Mouse (Mus musculus) kidney, adult 2 months (tissue): ENCODE results near the gene Atm. TPM values are rescaled to one million over a fixed set of nuclear protein-coding genes. Genes with fewer than 3 reads are reported as not detected.

ENCODE experiments used
- DNase-seq: peaks from one replicate; pipeline ENCODE4 v3.0.0; 2021
- H3K27ac ChIP-seq: fragments of 200-500 bp; 2 replicates; pipeline ENCODE4 v1.5.1; 2012; ENCODE audit warnings: low read depth, low read length, control low read depth, inconsistent platforms; ENCODE audit not compliant: insufficient read depth
- H3K27me3 ChIP-seq: fragments of 200-500 bp; replicated peaks from 2 replicates; pipeline ENCODE4 v1.6.1; 2012; ENCODE audit warnings: mild to moderate bottlenecking, moderate library complexity, low read length, inconsistent platforms; ENCODE audit not compliant: control insufficient read depth, insufficient read depth
- H3K36me3 ChIP-seq: fragments of 200-500 bp; 2 replicates; pipeline ENCODE4 v1.6.1; 2012; ENCODE audit warnings: mild to moderate bottlenecking, moderate library complexity, low read length, inconsistent platforms; ENCODE audit not compliant: control insufficient read depth, insufficient read depth
- H3K4me1 ChIP-seq: fragments of 200-500 bp; 2 replicates; pipeline ENCODE4 v1.6.1; 2011; ENCODE audit warnings: low read length; ENCODE audit not compliant: control insufficient read depth, insufficient read depth
- H3K4me3 ChIP-seq: fragments of 200-500 bp; 2 replicates; pipeline ENCODE4 v1.5.1; 2011; ENCODE audit warnings: mild to moderate bottlenecking, low read depth, low read length, control low read depth; ENCODE audit not compliant: insufficient read depth
- CTCF ChIP-seq: fragments of 200-500 bp; conservative IDR thresholded peaks from 2 replicates; pipeline ENCODE4 v1.5.1; 2011; ENCODE audit warnings: low read depth, mild to moderate bottlenecking, control low read depth, low read length, moderate library complexity, mixed read lengths; ENCODE audit not compliant: insufficient read depth, insufficient read length
- POLR2A ChIP-seq: fragments of 200-500 bp; IDR thresholded peaks from one replicate; pipeline ENCODE4 v1.6.1; 2011; ENCODE audit warnings: low read depth, low read length, control low read depth
- WGBS: fragments of 180-500 bp; shearing (Covaris S2); methylation state at CpG from one replicate; pipeline ENCODE4 v1.1.7; 2018; 5-methylcytosine and 5-hydroxymethylcytosine counted together
- polyA plus RNA-seq: library from polyadenylated mRNA; depleted of rRNA; stranded (reverse); fragments of >200 nt; gene quantifications from 2 replicates; pipeline ENCODE4 v1.2.3, GENCODE M21; 2012; rRNA removed

The Atm gene
- polyA plus RNA-seq: 1.3 and 1.6 TPM in 2 replicates

- WGBS: under 1% methylated on average over 69 of the region's 69 CpGs
These were observed at the start of gene Atm, which contains the start of gene Npat for GRCm38 (mm10) chr9:53536558-53537320. Atm (minus strand) TSS chr9:53536740. Npat (plus strand) TSS chr9:53537047.

GRCm38 (mm10) chr9:53581870-53582269 is 45.3 kb upstream of the Atm start:
- DNase-seq: no peak
- H3K27ac ChIP-seq: no peak overlapping the region
- WGBS: 91% methylated on average over 4 of the region's 4 CpGs
- TF ChIP-seq CTCF (no peak), POLR2A (no peak)
- H3K36me3 ChIP-seq: peaks cover 20% of the 10 kb centered on the region
- no peaks in the 10 kb centered on the region for H3K4me1 ChIP-seq
- no peak overlapping the region for H3K4me3 ChIP-seq
- H3K27me3 ChIP-seq: no peaks in the 10 kb centered on the region

More at GRCm38 (mm10) chr9:53536558-53537320, at the start of gene Atm, which contains the start of gene Npat:
- peak; percentile 100 for DNase-seq
- no peaks in the 10 kb centered on the region for H3K27me3 ChIP-seq
- no peaks in the 10 kb centered on the region for H3K4me1 ChIP-seq
- peak within 1 kb of the TSS; percentile 34; the same call in 1 of the 2 replicates for H3K27ac ChIP-seq
- peak; percentile 25 for TF ChIP-seq POLR2A
- no peak for TF ChIP-seq CTCF
- H3K36me3 ChIP-seq: no peaks in the 10 kb centered on the region
- H3K4me3 ChIP-seq: peak within 1 kb of the TSS; percentile 89

GRCm38 (mm10) chr9:53575721-53576120 is 39.2 kb upstream of the Atm start:
- peaks cover 6% of the 10 kb centered on the region for H3K36me3 ChIP-seq
- TF ChIP-seq CTCF: no peak
- TF ChIP-seq POLR2A: no peak
- H3K27me3 ChIP-seq: no peaks in the 10 kb centered on the region
- no peaks in the 10 kb centered on the region for H3K4me1 ChIP-seq
- H3K27ac ChIP-seq: no peak overlapping the region
- 86% methylated on average over 5 of the region's 5 CpGs for WGBS
- H3K4me3 ChIP-seq: no peak overlapping the region
- DNase-seq: no peak

GRCm38 (mm10) chr9:53572516-53573307 is 36.2 kb upstream of the Atm start:
- Histone ChIP-seq H3K27me3 (no peaks in the 10 kb centered on the region), H3K4me3 (no peak overlapping the region), H3K4me1 (no peaks in the 10 kb centered on the region), H3K36me3 (peaks cover 4% of the 10 kb centered on the region), H3K27ac (no peak overlapping the region)
- no peak for DNase-seq
- WGBS: 89% methylated on average over 7 of the region's 7 CpGs
- TF ChIP-seq POLR2A (no peak), CTCF (no peak)

- no peak overlapping the region for H3K4me3 ChIP-seq
- no peaks in the 10 kb centered on the region for H3K27me3 ChIP-seq
- H3K27ac ChIP-seq: no peak overlapping the region
- H3K4me1 ChIP-seq: no peaks in the 10 kb centered on the region
- H3K36me3 ChIP-seq: peaks cover 4% of the 10 kb centered on the region
- 76% methylated on average over 6 of the region's 6 CpGs for WGBS
- DNase-seq: no peak
- TF ChIP-seq POLR2A: no peak
- TF ChIP-seq CTCF: no peak
These were observed 34.1 kb upstream of the Atm start for GRCm38 (mm10) chr9:53570662-53571061.

- no peak overlapping the region for H3K27ac ChIP-seq
- H3K4me1 ChIP-seq: no peaks in the 10 kb centered on the region
- under 1% methylated on average over 34 of the region's 34 CpGs for WGBS
- peak overlapping the region; percentile 89 for H3K4me3 ChIP-seq
- DNase-seq: no peak
- TF ChIP-seq CTCF: no peak
- TF ChIP-seq POLR2A: no peak
- no peaks in the 10 kb centered on the region for H3K36me3 ChIP-seq
- H3K27me3 ChIP-seq: no peaks in the 10 kb centered on the region
These were observed 911 bp upstream of the Atm start for GRCm38 (mm10) chr9:53537336-53537965.
